Mouse (Mus musculus) layer of hippocampus, adult 18-20 months (tissue): ENCODE measurements at regions not wholly inside any gene's neighbourhood (a gene's known extent, or its start where the extent isn't known, plus 50 kb on each side); places are given as distances from the start of the nearest gene placed in this dataset.

Source experiments
- DNase-seq, 2 experiments: peaks; one replicate each; pipeline ENCODE4 v3.0.0; 2022; ENCODE audit warnings: low spot score in 2 of 2

GRCm38 (mm10) chr8:26910186-26910585, 66.9 kb upstream of the Zfp703 start:
- no peak for DNase-seq

- no peak for DNase-seq
Observed at GRCm38 (mm10) chr8:26913562-26914529, 63.3 kb upstream of the Zfp703 start.

- no peak for DNase-seq
Observed at GRCm38 (mm10) chr8:26915731-26916130, 61.4 kb upstream of the Zfp703 start.

GRCm38 (mm10) chr8:26921531-26922177, 55.5 kb upstream of the Zfp703 start:
- no peak for DNase-seq

- DNase-seq = no peak
Observed at GRCm38 (mm10) chr8:26922178-26922540, 55.0 kb upstream of the Zfp703 start.

- no peak for DNase-seq
Observed at GRCm38 (mm10) chr8:26923166-26923565, 54.0 kb upstream of the Zfp703 start.
